Mouse (Mus musculus) thymus, adult 2 months (tissue): ENCODE data around the gene Trank1.

Experiments used
- CTCF ChIP-seq: fragments of 200-500 bp; IDR thresholded peaks from 2 replicates; pipeline ENCODE4 v1.5.1; 2012; ENCODE audit warnings: mild to moderate bottlenecking, control low read depth, low read length, moderate library complexity, borderline replicate concordance; ENCODE audit not compliant: control insufficient read depth, poor library complexity, insufficient read depth; ENCODE audit errors: extremely low read depth
- POLR2A ChIP-seq: fragments of 200-500 bp; IDR thresholded peaks from 2 replicates; pipeline ENCODE4 v1.6.1; 2012; ENCODE audit warnings: mild to moderate bottlenecking, low read length, control low read depth, moderate library complexity; ENCODE audit not compliant: control insufficient read depth, poor library complexity, insufficient read depth; ENCODE audit errors: extremely low read depth

DNA sequence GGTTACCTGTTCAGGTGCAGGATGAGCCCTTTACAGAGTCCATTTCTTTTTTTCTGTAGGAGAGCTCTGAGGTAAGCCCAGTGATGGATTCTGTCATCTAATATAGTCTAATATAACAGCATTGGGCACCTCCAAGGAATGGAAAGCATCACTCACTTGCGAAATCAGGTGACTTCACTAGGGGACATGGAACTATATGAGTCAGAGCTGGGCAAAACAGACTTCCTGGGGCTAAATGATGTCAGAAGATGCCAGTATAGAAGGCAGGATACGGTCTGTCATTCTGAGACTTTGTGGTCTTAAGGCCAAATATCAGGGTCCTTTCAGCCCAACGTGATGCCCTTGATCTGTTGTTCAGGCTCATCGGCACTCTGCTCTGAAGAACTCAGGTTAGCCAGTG lies 91.6 kb downstream of the Trank1 start:
- no peak for TF ChIP-seq CTCF
- TF ChIP-seq POLR2A: no peak
